Mouse (Mus musculus): ENCODE results near the gene Stxbp1.

Gene Stxbp1

GRCm38 (mm10) chr2:32768661-32769285 is 78.3 kb downstream of the Stxbp1 start:
- CTCF ChIA-PET, result interaction anchor here in 3 of 4 experiments (0.6 to 2.2 kb wide), 8 partner anchors 8 to 90 kb away, joined by 3 to 7 read pairs (median 5); partner anchors contain the start of gene Tor2a (in 3 of the 3)
- POLR2A ChIA-PET, result interaction anchor here in 3 of 4 experiments (0.6 to 4.3 kb wide), 9 partner anchors 12 to 363 kb away, joined by 3 to 28 read pairs (median 3); partner anchors contain the start of genes Fpgs (in 1 of the 3), Garnl3 (in 1 of the 3) and Tor2a (in 1 of the 3)

GRCm38 (mm10) chr2:32767241-32767640 is 79.8 kb downstream of the Stxbp1 start:
- POLR2A ChIA-PET, result interaction anchor here in 3 of 4 experiments (0.8 to 4.3 kb wide), 8 partner anchors 8 to 364 kb away, joined by 3 to 28 read pairs (median 3); partner anchors contain the start of genes Tor2a (in 3 of the 3), Garnl3 (in 1 of the 3), Ptrh1 (in 1 of the 3) and Ttc16 (in 1 of the 3)
- CTCF ChIA-PET, result interaction anchor here in 3 of 4 experiments (0.6 to 4.1 kb wide), 8 partner anchors 9 to 897 kb away, joined by 4 to 13 read pairs (median 6); partner anchors contain the start of gene Tor2a (in 2 of the 3)

DNA sequence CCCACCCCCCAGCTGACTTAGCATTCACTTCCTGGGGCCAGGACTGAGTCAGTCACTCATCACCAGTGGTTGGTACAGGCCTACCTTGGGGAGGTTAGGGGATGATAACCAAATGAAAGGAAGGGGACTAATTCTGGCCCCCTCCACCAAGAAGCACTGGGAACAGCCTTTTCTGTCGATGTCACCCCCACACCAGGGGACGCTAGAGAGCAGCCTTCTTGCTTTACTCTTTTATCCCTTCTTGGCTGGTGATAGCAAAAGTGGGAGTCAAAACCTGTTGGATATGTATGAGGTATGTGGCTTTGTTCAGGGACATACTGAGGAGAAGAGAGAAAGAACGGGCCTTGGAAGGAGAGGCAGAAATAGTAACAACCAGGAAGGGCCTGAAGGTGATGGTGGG is 83.7 kb downstream of the Stxbp1 start:
- POLR2A ChIA-PET, result interaction anchor here in 2 of 4 experiments (1.2 to 2.2 kb wide), 3 partner anchors 12 to 58 kb away, joined by 4 to 5 read pairs (median 4); partner anchors contain the start of genes Ptrh1 (in 1 of the 2) and Ttc16 (in 1 of the 2)

DNA sequence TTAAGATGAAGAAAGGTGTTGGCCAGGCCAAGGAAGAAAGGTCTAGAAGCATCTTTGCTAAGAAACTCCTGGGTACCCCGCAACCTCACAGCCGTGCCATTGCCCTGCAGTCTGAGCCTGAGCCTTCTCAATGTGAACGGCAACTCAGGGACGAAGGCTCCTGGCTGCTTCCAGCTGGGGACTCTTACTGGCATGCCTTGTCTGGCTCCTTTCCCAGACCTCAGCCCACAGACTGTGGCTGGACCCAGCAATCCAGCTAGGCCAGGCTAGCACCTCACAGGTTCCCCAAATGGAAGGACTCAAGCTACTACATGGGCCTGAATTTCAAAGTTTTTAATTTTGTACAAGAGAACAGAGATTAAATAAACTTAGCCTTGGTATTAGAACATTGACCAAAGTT is 85.2 kb downstream of the Stxbp1 start:
- ChIA-PET POLR2A (interaction anchor here in 3 of 4 experiments (0.6 to 2.2 kb wide), 10 partner anchors 10 to 133 kb away, joined by 3 to 5 read pairs (median 3); partner anchors contain the start of genes Cdk9 (in 2 of the 3), Cfap157 (in 1 of the 3), Ptrh1 (in 1 of the 3) and Ttc16 (in 1 of the 3)), CTCF (interaction anchor here in 2 of 4 experiments (0.7 to 1.5 kb wide), 3 partner anchors 17 to 72 kb away, joined by 3 to 5 read pairs (median 3); no protein-coding TSS in a partner anchor)

More for the DNA sequence above, 83.7 kb downstream of the Stxbp1 start:
- CTCF ChIA-PET, result interaction anchor here (0.5 to 1.5 kb wide), 6 partner anchors 18 to 191 kb away, joined by 3 to 4 read pairs (median 3); no protein-coding TSS in a partner anchor

DNA sequence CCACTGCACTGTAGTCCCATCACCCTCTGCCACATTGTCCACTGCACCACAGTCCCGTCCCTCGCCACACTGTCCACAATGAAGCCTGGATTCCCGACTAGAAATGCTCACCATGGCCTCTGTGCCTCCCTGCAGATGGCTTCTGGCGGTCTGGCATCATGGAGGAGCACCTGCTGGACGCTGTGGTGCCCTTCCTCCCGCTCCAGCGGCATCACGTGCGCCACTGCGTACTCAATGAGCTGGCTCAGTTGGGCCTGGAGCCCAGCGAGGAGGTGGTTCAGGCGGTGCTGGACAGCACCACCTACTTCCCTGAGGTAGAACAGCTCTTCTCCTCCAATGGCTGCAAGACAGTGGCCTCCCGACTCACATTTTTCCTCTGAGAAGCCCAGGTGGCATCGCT is 85.7 kb downstream of the Stxbp1 start:
- POLR2A ChIA-PET, result interaction anchor here in 2 of 4 experiments (1.0 to 2.2 kb wide), 6 partner anchors 10 to 133 kb away, joined by 3 to 5 read pairs (median 3); partner anchors contain the start of genes Cfap157 (in 1 of the 2), Ptrh1 (in 1 of the 2) and Ttc16 (in 1 of the 2)

GRCm38 (mm10) chr2:32759001-32759400 is 88.0 kb downstream of the Stxbp1 start:
- ChIA-PET CTCF (interaction anchor here in 2 of 4 experiments (1.3 to 4.1 kb wide), 7 partner anchors 20 to 153 kb away, joined by 3 to 35 read pairs (median 8); no protein-coding TSS in a partner anchor), POLR2A (interaction anchor here in 3 of 4 experiments (0.6 to 5.2 kb wide), 7 partner anchors 8 to 524 kb away, joined by 3 to 28 read pairs (median 4); no protein-coding TSS in a partner anchor)

More for the DNA sequence above, 85.7 kb downstream of the Stxbp1 start:
- CTCF ChIA-PET, result interaction anchor here in 1 of 4 experiments (0.9 kb wide), 1 partner anchor 53 kb away, joined by 3 read pairs; no protein-coding TSS in a partner anchor

DNA sequence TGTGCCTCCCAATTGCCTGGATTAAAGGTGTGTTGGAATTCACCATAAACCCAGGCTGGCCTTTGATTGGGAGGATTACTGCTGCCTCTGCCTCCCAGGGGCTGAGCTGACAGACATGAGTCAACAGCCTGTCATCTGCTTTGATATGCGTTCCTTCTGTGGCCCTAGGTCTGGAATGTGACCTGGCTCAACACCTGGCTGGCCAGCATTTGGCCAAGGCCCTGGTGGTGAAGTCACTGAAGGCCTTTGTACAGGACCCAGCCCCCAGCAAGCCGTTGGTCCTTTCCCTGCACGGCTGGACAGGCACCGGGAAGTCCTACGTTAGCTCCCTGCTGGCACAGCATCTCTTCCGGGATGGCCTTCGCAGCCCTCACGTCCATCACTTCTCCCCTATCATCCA is 88.5 kb downstream of the Stxbp1 start:
- POLR2A ChIA-PET, result interaction anchor here in 3 of 4 experiments (0.6 to 5.2 kb wide), 7 partner anchors 8 to 523 kb away, joined by 3 to 28 read pairs (median 3); no protein-coding TSS in a partner anchor

DNA sequence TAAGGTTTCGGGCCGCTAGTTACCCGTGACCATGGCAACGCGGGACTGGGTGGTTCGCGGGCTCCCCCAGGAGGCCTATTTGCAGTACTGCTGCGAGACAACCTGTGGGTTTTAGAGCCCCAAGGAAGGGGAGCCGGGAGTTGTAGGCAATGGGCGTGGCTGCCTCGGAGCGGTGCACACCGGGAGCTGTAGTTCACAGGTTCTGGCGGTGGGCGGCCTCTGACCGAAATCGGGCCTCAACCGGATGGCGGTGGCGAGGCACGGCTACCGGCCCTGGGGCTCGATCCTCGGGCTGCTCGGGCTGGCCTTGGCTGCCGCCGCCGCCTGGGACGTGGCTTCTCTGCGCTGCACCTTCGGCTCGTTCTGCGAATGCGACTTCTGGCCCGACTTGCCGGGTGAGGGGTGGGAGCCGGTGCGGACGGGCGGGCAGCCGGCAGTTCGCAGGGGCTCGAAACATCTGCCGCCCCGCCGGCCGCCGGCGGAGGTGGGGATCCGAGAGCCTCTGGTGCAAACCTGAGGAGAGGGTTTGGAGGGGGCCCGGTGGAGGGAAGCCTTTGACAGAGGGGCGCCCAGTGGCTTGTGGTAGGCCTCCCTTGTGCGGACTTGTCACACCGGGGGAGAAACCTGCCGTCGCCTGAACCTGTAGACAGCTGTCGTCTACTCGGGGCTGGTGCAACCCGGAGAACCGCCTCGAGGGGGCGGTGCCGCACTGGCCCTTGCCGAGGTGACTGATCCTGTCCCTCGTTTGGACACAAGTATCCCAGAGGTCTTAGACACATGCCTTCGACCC is 89.8 kb downstream of the Stxbp1 start, which contains the start of gene Tor2a:
Gene Tor2a (plus strand): TSS at position 179 of the 790 bp plus-strand sequence.
- CTCF ChIA-PET, result interaction anchor here (0.5 to 4.1 kb wide), 99 partner anchors 8 to 875 kb away, joined by 3 to 35 read pairs (median 5); partner anchors contain the start of genes 6330409D20Rik (in 2 of the 4), Cdk9 (in 2 of the 4), Ptrh1 (in 2 of the 4) and Ttc16 (in 2 of the 4)
- POLR2A ChIA-PET, result interaction anchor here in 3 of 4 experiments (0.5 to 5.2 kb wide), 49 partner anchors 9 to 268 kb away, joined by 3 to 28 read pairs (median 4); partner anchors contain the start of genes Cdk9 (in 2 of the 3), Fpgs (in 1 of the 3), Lrsam1 (in 1 of the 3) and Rpl12 (in 1 of the 3)

More for the DNA sequence above, 88.5 kb downstream of the Stxbp1 start:
- CTCF ChIA-PET, result interaction anchor here in 3 of 4 experiments (0.6 to 4.1 kb wide), 22 partner anchors 8 to 375 kb away, joined by 3 to 35 read pairs (median 8); no protein-coding TSS in a partner anchor

- CTCF ChIA-PET, result interaction anchor here (0.5 to 4.1 kb wide), 65 partner anchors 8 to 614 kb away, joined by 3 to 35 read pairs (median 6); partner anchors contain the start of genes Cdk9 (in 2 of the 4), Ptrh1 (in 2 of the 4), Ttc16 (in 2 of the 4) and 6330409D20Rik (in 1 of the 4)
Observed at GRCm38 (mm10) chr2:32756674-32757055, 90.4 kb downstream of the Stxbp1 start.

GRCm38 (mm10) chr2:32752181-32752580 is 94.9 kb downstream of the Stxbp1 start:
- CTCF ChIA-PET, result interaction anchor here in 3 of 4 experiments (0.6 to 2.0 kb wide), 9 partner anchors 9 to 172 kb away, joined by 3 to 10 read pairs (median 4); no protein-coding TSS in a partner anchor
- POLR2A ChIA-PET, result interaction anchor here in 3 of 4 experiments (0.5 to 2.6 kb wide), 14 partner anchors 10 to 436 kb away, joined by 3 to 14 read pairs (median 4); partner anchors contain the start of gene 6330409D20Rik (in 1 of the 3)

More at GRCm38 (mm10) chr2:32756674-32757055, 90.4 kb downstream of the Stxbp1 start:
- POLR2A ChIA-PET, result interaction anchor here in 3 of 4 experiments (0.6 to 5.2 kb wide), 41 partner anchors 10 to 225 kb away, joined by 3 to 28 read pairs (median 4); partner anchors contain the start of genes Cdk9 (in 2 of the 3), Fpgs (in 1 of the 3), Lrsam1 (in 1 of the 3) and Rpl12 (in 1 of the 3)

DNA sequence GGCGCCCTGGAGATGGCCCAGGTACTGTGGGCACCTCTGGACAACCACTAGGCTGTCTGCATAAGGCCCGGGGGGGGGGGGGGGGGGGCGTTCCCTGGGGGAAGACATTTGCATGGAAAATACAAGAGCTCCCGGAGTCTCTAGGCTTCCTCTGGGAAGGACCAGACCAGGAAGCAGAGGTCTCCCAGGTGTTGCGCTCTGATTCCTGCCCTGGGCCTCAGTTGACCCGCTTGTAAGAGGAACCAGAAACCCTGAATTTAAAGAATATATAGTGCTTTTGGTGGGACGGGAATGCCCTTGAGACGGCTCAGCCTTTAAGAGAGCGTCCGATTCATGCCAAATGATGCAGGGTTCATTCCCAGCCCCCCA is 95.4 kb downstream of the Stxbp1 start:
- CTCF ChIA-PET, result interaction anchor here in 3 of 4 experiments (0.6 to 2.0 kb wide), 14 partner anchors 8 to 177 kb away, joined by 3 to 10 read pairs (median 3); no protein-coding TSS in a partner anchor
- POLR2A ChIA-PET, result interaction anchor here (0.5 to 2.6 kb wide), 22 partner anchors 10 to 414 kb away, joined by 3 to 14 read pairs (median 4); partner anchors contain the start of genes 6330409D20Rik (in 1 of the 4), Cdk9 (in 1 of the 4) and Fpgs (in 1 of the 4)

GRCm38 (mm10) chr2:32750887-32751664 is 96.0 kb downstream of the Stxbp1 start:
- ChIA-PET CTCF (interaction anchor here (0.5 to 2.0 kb wide), 20 partner anchors 8 to 177 kb away, joined by 3 to 10 read pairs (median 3); no protein-coding TSS in a partner anchor), POLR2A (interaction anchor here (0.6 to 2.6 kb wide), 32 partner anchors 9 to 414 kb away, joined by 3 to 14 read pairs (median 3); partner anchors contain the start of genes 6330409D20Rik (in 1 of the 4), Cdk9 (in 1 of the 4), Fpgs (in 1 of the 4) and Lrsam1 (in 1 of the 4))

- POLR2A ChIA-PET, result interaction anchor here in 2 of 4 experiments (0.6 to 2.6 kb wide), 17 partner anchors 8 to 232 kb away, joined by 3 to 14 read pairs (median 4); partner anchors contain the start of genes 6330409D20Rik (in 1 of the 2), Fpgs (in 1 of the 2), Lrsam1 (in 1 of the 2) and Rpl12 (in 1 of the 2)
- CTCF ChIA-PET, result interaction anchor here in 1 of 4 experiments (0.8 to 2.0 kb wide), 9 partner anchors 17 to 178 kb away, joined by 3 to 10 read pairs (median 3); no protein-coding TSS in a partner anchor
Observed at GRCm38 (mm10) chr2:32750199-32750598, 96.8 kb downstream of the Stxbp1 start.

GRCm38 (mm10) chr2:32749082-32749481 is 98.0 kb downstream of the Stxbp1 start:
- CTCF ChIA-PET, result no interaction called here
- POLR2A ChIA-PET, result interaction anchor here in 1 of 4 experiments (1.0 kb wide), 1 partner anchor 22 kb away, joined by 3 read pairs; no protein-coding TSS in a partner anchor

Data from embryonic stem cell, embryonic (primary cell).